Mouse (Mus musculus): ENCODE results near the gene Tmem211. TPM values are rescaled to one million over a fixed set of nuclear protein-coding genes. Genes with fewer than 3 reads are reported as not detected.

The Tmem211 gene
- polyA plus RNA-seq, 1 experiment from 2014 or later = 0.15 TPM

GRCm38 (mm10) chr5:113209401-113209750 lies 17.3 kb upstream of the Tmem211 start:
- Histone ChIP-seq H3K9me3 (ENCODE audit: control insufficient read depth, low read length) (no peaks in the 10 kb centered on the region), H3K4me2 (replicated peaks; ENCODE audit: low read depth, low read length) (no peak overlapping the region), H3K9ac (ENCODE audit: low read depth, low read length) (no peak overlapping the region), H3K36me3 (ENCODE audit: control insufficient read depth, insufficient read depth, low read length) (no peaks in the 10 kb centered on the region), H3K27me3 (ENCODE audit: control insufficient read depth, insufficient read depth, low read length) (no peaks in the 10 kb centered on the region), H3K4me3 (ENCODE audit: low read length) (no peak overlapping the region), H3K4me1 (ENCODE audit: control insufficient read depth, insufficient read depth, low read length) (peaks cover 21% of the 10 kb centered on the region), H3K27ac (ENCODE audit: low read depth, low read length) (peak overlapping the region; percentile 83)
- 37% methylated on average over 11 of the region's 11 CpGs for WGBS
- no peak; the same call in 1 of the 2 replicates for ATAC-seq (ENCODE audit: low FRiP score, low TSS enrichment)

- 74% methylated on average over 13 of the region's 13 CpGs for WGBS
- H3K4me2 ChIP-seq (replicated peaks; ENCODE audit: low read depth, low read length) = no peak overlapping the region
- H3K36me3 ChIP-seq (ENCODE audit: control insufficient read depth, insufficient read depth, low read length) = no peaks in the 10 kb centered on the region
- no peaks in the 10 kb centered on the region for H3K9me3 ChIP-seq (ENCODE audit: control insufficient read depth, low read length)
- no peak overlapping the region for H3K4me3 ChIP-seq (ENCODE audit: low read length)
- ATAC-seq (ENCODE audit: low FRiP score, low TSS enrichment) = no peak
- H3K9ac ChIP-seq (ENCODE audit: low read depth, low read length) = no peak overlapping the region
- no peaks in the 10 kb centered on the region for H3K27me3 ChIP-seq (ENCODE audit: control insufficient read depth, insufficient read depth, low read length)
- H3K4me1 ChIP-seq (ENCODE audit: control insufficient read depth, insufficient read depth, low read length) = peaks cover 21% of the 10 kb centered on the region
- H3K27ac ChIP-seq (ENCODE audit: low read depth, low read length) = peak overlapping the region; percentile 83
Observed at GRCm38 (mm10) chr5:113209898-113210297, 16.8 kb upstream of the Tmem211 start.

- Histone ChIP-seq H3K9me3 (ENCODE audit: control insufficient read depth, low read length) (no peaks in the 10 kb centered on the region), H3K4me1 (ENCODE audit: control insufficient read depth, insufficient read depth, low read length) (peaks cover 21% of the 10 kb centered on the region), H3K27me3 (ENCODE audit: control insufficient read depth, insufficient read depth, low read length) (no peaks in the 10 kb centered on the region), H3K27ac (ENCODE audit: low read depth, low read length) (peak overlapping the region; percentile 83; the same call in 1 of the 2 replicates), H3K9ac (ENCODE audit: low read depth, low read length) (no peak overlapping the region), H3K4me2 (replicated peaks; ENCODE audit: low read depth, low read length) (no peak overlapping the region), H3K36me3 (ENCODE audit: control insufficient read depth, insufficient read depth, low read length) (no peaks in the 10 kb centered on the region), H3K4me3 (ENCODE audit: low read length) (no peak overlapping the region)
- 70% methylated on average over 6 of the region's 6 CpGs for WGBS
- ATAC-seq (ENCODE audit: low FRiP score, low TSS enrichment) = no peak
Observed at GRCm38 (mm10) chr5:113210314-113210713, 16.4 kb upstream of the Tmem211 start.

- Histone ChIP-seq H3K4me1 (ENCODE audit: control insufficient read depth, insufficient read depth, low read length) (peaks cover 28% of the 10 kb centered on the region), H3K9me3 (ENCODE audit: control insufficient read depth, low read length) (no peaks in the 10 kb centered on the region), H3K4me2 (replicated peaks; ENCODE audit: low read depth, low read length) (no peak overlapping the region), H3K9ac (ENCODE audit: low read depth, low read length) (no peak overlapping the region), H3K27ac (ENCODE audit: low read depth, low read length) (no peak overlapping the region), H3K4me3 (ENCODE audit: low read length) (no peak overlapping the region), H3K27me3 (ENCODE audit: control insufficient read depth, insufficient read depth, low read length) (no peaks in the 10 kb centered on the region), H3K36me3 (ENCODE audit: control insufficient read depth, insufficient read depth, low read length) (no peaks in the 10 kb centered on the region)
- WGBS = 43% methylated on average over 10 of the region's 10 CpGs
- no peak for ATAC-seq (ENCODE audit: low FRiP score, low TSS enrichment)
Observed at GRCm38 (mm10) chr5:113212156-113212835, 14.4 kb upstream of the Tmem211 start.

- 0 out of 2 replicates have a peak, but pooled peaks have one; percentile 0 for ATAC-seq (ENCODE audit: low FRiP score, low TSS enrichment)
- no peak overlapping the region for H3K27ac ChIP-seq (ENCODE audit: low read depth, low read length)
- H3K9me3 ChIP-seq (ENCODE audit: control insufficient read depth, low read length) = no peaks in the 10 kb centered on the region
- H3K4me2 ChIP-seq (replicated peaks; ENCODE audit: low read depth, low read length) = no peak overlapping the region
- no peaks in the 10 kb centered on the region for H3K27me3 ChIP-seq (ENCODE audit: control insufficient read depth, insufficient read depth, low read length)
- no peak overlapping the region for H3K9ac ChIP-seq (ENCODE audit: low read depth, low read length)
- no peak overlapping the region for H3K4me3 ChIP-seq (ENCODE audit: low read length)
- WGBS = 81% methylated on average over 8 of the region's 8 CpGs
- no peaks in the 10 kb centered on the region for H3K36me3 ChIP-seq (ENCODE audit: control insufficient read depth, insufficient read depth, low read length)
- peaks cover 34% of the 10 kb centered on the region for H3K4me1 ChIP-seq (ENCODE audit: control insufficient read depth, insufficient read depth, low read length)
Observed at GRCm38 (mm10) chr5:113214041-113214440, 12.7 kb upstream of the Tmem211 start.

GRCm38 (mm10) chr5:113214455-113214854 lies 12.3 kb upstream of the Tmem211 start:
- 33% methylated on average over 11 of the region's 11 CpGs for WGBS
- Histone ChIP-seq H3K4me3 (ENCODE audit: low read length) (no peak overlapping the region), H3K9me3 (ENCODE audit: control insufficient read depth, low read length) (no peaks in the 10 kb centered on the region), H3K27me3 (ENCODE audit: control insufficient read depth, insufficient read depth, low read length) (no peaks in the 10 kb centered on the region), H3K9ac (ENCODE audit: low read depth, low read length) (no peak overlapping the region), H3K36me3 (ENCODE audit: control insufficient read depth, insufficient read depth, low read length) (no peaks in the 10 kb centered on the region), H3K4me1 (ENCODE audit: control insufficient read depth, insufficient read depth, low read length) (peaks cover 34% of the 10 kb centered on the region), H3K4me2 (replicated peaks; ENCODE audit: low read depth, low read length) (no peak overlapping the region), H3K27ac (ENCODE audit: low read depth, low read length) (no peak overlapping the region)
- ATAC-seq (ENCODE audit: low FRiP score, low TSS enrichment) = 0 out of 2 replicates have a peak, but pooled peaks have one; percentile 29

- H3K4me2 ChIP-seq (replicated peaks; ENCODE audit: low read depth, low read length) = no peak overlapping the region
- H3K27ac ChIP-seq (ENCODE audit: low read depth, low read length) = no peak overlapping the region
- no peaks in the 10 kb centered on the region for H3K36me3 ChIP-seq (ENCODE audit: control insufficient read depth, insufficient read depth, low read length)
- no peak overlapping the region for H3K9ac ChIP-seq (ENCODE audit: low read depth, low read length)
- WGBS = 79% methylated on average over 9 of the region's 9 CpGs
- H3K4me3 ChIP-seq (ENCODE audit: low read length) = no peak overlapping the region
- no peaks in the 10 kb centered on the region for H3K9me3 ChIP-seq (ENCODE audit: control insufficient read depth, low read length)
- no peaks in the 10 kb centered on the region for H3K27me3 ChIP-seq (ENCODE audit: control insufficient read depth, insufficient read depth, low read length)
- H3K4me1 ChIP-seq (ENCODE audit: control insufficient read depth, insufficient read depth, low read length) = peaks cover 41% of the 10 kb centered on the region
- no peak for ATAC-seq (ENCODE audit: low FRiP score, low TSS enrichment)
Observed at GRCm38 (mm10) chr5:113215610-113216011, 11.1 kb upstream of the Tmem211 start.

- no peaks in the 10 kb centered on the region for H3K27me3 ChIP-seq (ENCODE audit: control insufficient read depth, insufficient read depth, low read length)
- H3K9ac ChIP-seq (ENCODE audit: low read depth, low read length) = no peak overlapping the region; the same call in 1 of the 2 replicates
- no peak for ATAC-seq (ENCODE audit: low FRiP score, low TSS enrichment)
- H3K4me3 ChIP-seq (ENCODE audit: low read length) = no peak overlapping the region
- H3K4me1 ChIP-seq (ENCODE audit: control insufficient read depth, insufficient read depth, low read length) = peaks cover 41% of the 10 kb centered on the region
- WGBS = 45% methylated on average over 14 of the region's 14 CpGs
- H3K4me2 ChIP-seq (replicated peaks; ENCODE audit: low read depth, low read length) = no peak overlapping the region
- no peaks in the 10 kb centered on the region for H3K9me3 ChIP-seq (ENCODE audit: control insufficient read depth, low read length)
- H3K27ac ChIP-seq (ENCODE audit: low read depth, low read length) = no peak overlapping the region
- H3K36me3 ChIP-seq (ENCODE audit: control insufficient read depth, insufficient read depth, low read length) = no peaks in the 10 kb centered on the region
Observed at GRCm38 (mm10) chr5:113216328-113216960, 10.3 kb upstream of the Tmem211 start.

- Histone ChIP-seq H3K4me2 (replicated peaks; ENCODE audit: low read depth, low read length) (no peak overlapping the region), H3K9ac (ENCODE audit: low read depth, low read length) (no peak overlapping the region), H3K36me3 (ENCODE audit: control insufficient read depth, insufficient read depth, low read length) (no peaks in the 10 kb centered on the region), H3K27ac (ENCODE audit: low read depth, low read length) (no peak overlapping the region), H3K9me3 (ENCODE audit: control insufficient read depth, low read length) (no peaks in the 10 kb centered on the region), H3K4me3 (ENCODE audit: low read length) (no peak overlapping the region), H3K27me3 (ENCODE audit: control insufficient read depth, insufficient read depth, low read length) (no peaks in the 10 kb centered on the region), H3K4me1 (ENCODE audit: control insufficient read depth, insufficient read depth, low read length) (peaks cover 39% of the 10 kb centered on the region)
- ATAC-seq (ENCODE audit: low FRiP score, low TSS enrichment) = no peak
- WGBS = 65% methylated on average over 12 of the region's 12 CpGs
Observed at GRCm38 (mm10) chr5:113217076-113217475, 9.6 kb upstream of the Tmem211 start.

All from kidney, embryonic 14.5 days (tissue).